Mouse (Mus musculus): ENCODE data around the gene Ptpn6. TPM values are rescaled to one million over a fixed set of nuclear protein-coding genes. Genes with fewer than 3 reads are reported as not detected.
"Not testable (repeated sequence)": the region's sequence is repeated elsewhere in the genome, so short reads cannot be mapped to it uniquely, and the experiment has no call there.

Ptpn6 gene
- total and polyA plus RNA-seq, 3 experiments: 91.9 to 184 TPM; not detected in 1

DNA sequence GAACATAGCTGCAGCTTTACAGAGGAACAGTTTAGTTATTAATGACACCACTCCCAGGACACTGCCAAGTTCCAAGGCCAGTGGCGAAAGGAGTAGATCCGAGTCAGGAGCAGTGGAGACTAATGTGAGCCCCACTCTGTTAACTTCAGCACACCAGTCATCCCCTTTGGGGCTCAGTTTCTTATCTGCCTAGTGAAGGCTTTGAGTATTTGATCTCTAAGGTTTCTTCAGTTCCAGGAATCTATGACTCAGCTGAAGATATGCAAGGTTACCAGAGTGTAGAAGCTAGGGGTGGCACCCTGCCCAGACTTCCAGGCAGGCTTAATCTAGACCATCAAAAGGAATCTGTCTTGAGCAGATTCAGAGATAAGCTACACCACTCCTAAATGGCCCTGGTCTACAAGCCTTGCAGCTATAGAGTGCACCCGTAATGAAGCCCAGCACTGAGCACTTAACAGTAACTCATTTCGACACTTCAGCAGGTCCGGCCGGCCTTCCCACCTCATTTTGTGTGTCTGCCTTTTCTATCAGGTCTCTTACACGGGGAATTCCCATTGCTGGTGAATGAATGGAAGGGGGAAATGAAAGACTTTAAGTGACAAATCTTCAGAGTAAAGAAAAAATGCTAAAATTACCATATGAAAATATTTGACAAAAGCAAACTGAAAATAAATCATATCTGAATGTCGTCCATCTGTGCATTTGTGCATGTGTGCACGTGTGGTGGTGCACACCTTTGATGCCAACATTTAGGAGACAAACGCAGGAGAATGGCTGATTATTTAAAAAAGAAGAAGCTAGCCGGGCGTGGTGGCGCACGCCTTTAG lies 54.7 kb downstream of the Ptpn6 start (continued):
- peak; percentile 97 for TF ChIP-seq ETS1 (IDR thresholded peaks at IDR 0.05; ENCODE audit: low read depth, low read length)
- 0 out of 2 replicates have a peak, but pooled peaks have one; percentile 4 for TF ChIP-seq MYB (IDR thresholded peaks at IDR 0.05; ENCODE audit: low read depth, low read length)
- no peak for TF ChIP-seq ZMIZ1 (IDR thresholded peaks at IDR 0.05; ENCODE audit: low read depth, low read length)
- TF ChIP-seq RCOR1 (IDR thresholded peaks at IDR 0.05; ENCODE audit: low read depth, low read length): peak; percentile 94
- 0 out of 2 replicates have a peak, but pooled peaks have one; percentile 68 for TF ChIP-seq TBP (IDR thresholded peaks at IDR 0.05; ENCODE audit: low read depth, low read length)
- TF ChIP-seq MAFK (IDR thresholded peaks at IDR 0.05; ENCODE audit: borderline replicate concordance, low read depth, low read length): 0 out of 2 replicates have a peak, but pooled peaks have one; percentile 50
- no peak for TF ChIP-seq UBTF (IDR thresholded peaks at IDR 0.05; ENCODE audit: borderline replicate concordance, insufficient read depth, low read depth, low read length)

DNA sequence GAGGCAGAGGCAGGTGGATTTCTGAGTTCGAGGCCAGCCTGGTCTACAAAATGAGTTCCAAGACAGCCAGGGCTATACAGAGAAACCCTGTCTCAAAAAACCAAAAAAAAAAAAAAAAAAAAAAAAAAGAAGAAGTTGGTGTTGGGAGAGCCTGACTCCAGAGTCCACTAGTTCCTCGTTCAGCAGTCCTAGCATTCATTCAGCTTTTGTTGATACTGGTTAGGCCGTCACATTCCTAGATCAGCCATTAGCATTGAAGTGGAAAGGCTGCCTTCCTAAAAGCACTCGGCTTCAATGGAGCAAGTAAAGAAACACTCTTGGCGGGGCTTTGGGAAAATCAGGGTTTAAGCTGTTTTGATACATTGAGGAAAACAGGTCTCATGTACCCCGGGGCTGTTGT lies 56.2 kb downstream of the Ptpn6 start:
- H3K36me3 ChIP-seq (ENCODE audit: control insufficient read depth in 1 of 2, insufficient read depth in 2 of 2, low read length in 2 of 2): peaks cover 3 to 53% of the 10 kb centered on the region in 2 experiments; a peak in 3 of 4 replicates
- H3K27me3 ChIP-seq (ENCODE audit: control insufficient read depth in 1 of 2, insufficient read depth in 2 of 2, low read length in 2 of 2); H3K4me3 ChIP-seq (ENCODE audit: control insufficient read depth in 1 of 2, insufficient read depth in 1 of 2, low read depth in 2 of 2, low read length in 2 of 2); H3K9me3 ChIP-seq (replicated peaks; ENCODE audit: insufficient read depth, low read length): not testable (repeated sequence)
- H3K9ac ChIP-seq (ENCODE audit: control insufficient read depth, low read depth, low read length, poor library complexity, severe bottlenecking): peak overlapping the region; percentile 58
- H3K79me2 ChIP-seq (ENCODE audit: control insufficient read depth, insufficient read depth, low read length, poor library complexity): peaks cover 29% of the 10 kb centered on the region
- DNase-seq (ENCODE audit: low read depth, low spot score): peak; percentile 62
- H3K4me1 ChIP-seq (ENCODE audit: control insufficient read depth in 1 of 2, insufficient read depth in 2 of 2, low read length in 2 of 2): peaks cover 35 to 55% of the 10 kb centered on the region in 2 experiments
- H3K27ac ChIP-seq (ENCODE audit: control insufficient read depth, low read depth, low read length): peak overlapping the region; percentile 96
- 0 out of 2 replicates have a peak, but pooled peaks have one; percentile 0 for TF ChIP-seq TAL1 (IDR thresholded peaks at IDR 0.05; ENCODE audit: low read length)
- peak; percentile 95 for TF ChIP-seq ZNF384 (IDR thresholded peaks at IDR 0.05; ENCODE audit: low read depth, low read length)
- TF ChIP-seq SIN3A (IDR thresholded peaks at IDR 0.05; ENCODE audit: low read length): 0 out of 2 replicates have a peak, but pooled peaks have one; percentile 10

DNA sequence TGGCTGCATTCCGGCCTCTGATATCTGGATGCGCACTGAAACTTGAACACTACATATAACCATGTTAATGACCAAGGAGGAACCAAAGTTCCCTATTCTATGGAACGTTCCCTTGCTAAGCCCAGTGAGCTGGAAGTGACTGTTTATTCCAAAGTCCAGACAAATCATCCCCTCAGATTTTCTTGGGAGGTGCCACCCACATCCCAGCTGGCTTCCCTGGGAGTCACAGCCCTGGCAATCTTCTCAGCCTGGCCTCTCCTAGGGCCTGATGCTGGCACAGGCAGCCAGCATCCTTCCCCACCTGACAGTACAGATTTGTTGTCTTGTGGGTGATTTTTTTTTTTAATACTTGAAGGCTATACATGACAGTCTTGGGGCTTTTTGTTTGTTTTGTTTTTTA lies 59.0 kb downstream of the Ptpn6 start:
- H3K4me1 ChIP-seq (ENCODE audit: control insufficient read depth in 1 of 2, insufficient read depth in 2 of 2, low read length in 2 of 2): peaks cover 19 to 30% of the 10 kb centered on the region in 2 experiments
- H3K9me3 ChIP-seq (replicated peaks; ENCODE audit: insufficient read depth, low read length): no peaks in the 10 kb centered on the region
- no peak overlapping the region for H3K27ac ChIP-seq (ENCODE audit: control insufficient read depth, low read depth, low read length)
- TF ChIP-seq MEF2A (IDR thresholded peaks at IDR 0.05; ENCODE audit: extremely low read depth, insufficient replicate concordance, low read depth, low read length, poor library complexity, severe bottlenecking): no peak
- no peak for TF ChIP-seq BHLHE40 (IDR thresholded peaks at IDR 0.05; ENCODE audit: borderline replicate concordance, low read depth, low read length)
- no peak for TF ChIP-seq POLR2AphosphoS2 (IDR thresholded peaks at IDR 0.05; ENCODE audit: low read length)
- no peak for TF ChIP-seq NELFE (IDR thresholded peaks at IDR 0.05; ENCODE audit: low read depth, low read length)
- TF ChIP-seq MAFK (IDR thresholded peaks at IDR 0.05; ENCODE audit: borderline replicate concordance, low read depth, low read length): no peak
- no peak for TF ChIP-seq CHD2 (IDR thresholded peaks at IDR 0.05; ENCODE audit: low read length)
- no peak for TF ChIP-seq USF1 (IDR thresholded peaks at IDR 0.05; ENCODE audit: low read depth, low read length)
- TF ChIP-seq MXI1 (IDR thresholded peaks at IDR 0.05; ENCODE audit: low read depth, low read length): no peak
- TF ChIP-seq MAZ (IDR thresholded peaks at IDR 0.05; ENCODE audit: low read depth, low read length): no peak
- TF ChIP-seq E2F4 (IDR thresholded peaks at IDR 0.05; ENCODE audit: borderline replicate concordance, low read depth, low read length): no peak
- TF ChIP-seq ZNF384 (IDR thresholded peaks at IDR 0.05; ENCODE audit: low read depth, low read length): no peak
- TF ChIP-seq ZKSCAN1 (IDR thresholded peaks at IDR 0.05; ENCODE audit: low read depth, low read length): no peak
- no peak for TF ChIP-seq JUND (IDR thresholded peaks at IDR 0.05; ENCODE audit: low read depth, low read length)
- no peak for TF ChIP-seq ELF1 (IDR thresholded peaks at IDR 0.05; ENCODE audit: low read depth, low read length)
- TF ChIP-seq ZMIZ1 (IDR thresholded peaks at IDR 0.05; ENCODE audit: low read depth, low read length): no peak
- TF ChIP-seq USF2 (IDR thresholded peaks at IDR 0.05; ENCODE audit: borderline replicate concordance in 1 of 2, insufficient read depth in 1 of 2, low read depth in 1 of 2, low read length in 2 of 2): no peak
- TF ChIP-seq GATA1 (IDR thresholded peaks at IDR 0.05; ENCODE audit: low read depth, low read length): no peak
- no peak for TF ChIP-seq MYC (IDR thresholded peaks at IDR 0.05; ENCODE audit: low read depth, low read length)
- TF ChIP-seq SMC3 (IDR thresholded peaks at IDR 0.05; ENCODE audit: low read depth, low read length): no peak
- H3K79me2 ChIP-seq (ENCODE audit: control insufficient read depth, insufficient read depth, low read length, poor library complexity): peaks cover 41% of the 10 kb centered on the region
- no peak overlapping the region for H3K9ac ChIP-seq (ENCODE audit: control insufficient read depth, low read depth, low read length, poor library complexity, severe bottlenecking)
- H3K27me3 ChIP-seq (ENCODE audit: control insufficient read depth in 1 of 2, insufficient read depth in 2 of 2, low read length in 2 of 2): no peaks in the 10 kb centered on the region
- peaks cover 8 to 31% of the 10 kb centered on the region in 2 experiments for H3K36me3 ChIP-seq (ENCODE audit: control insufficient read depth in 1 of 2, insufficient read depth in 2 of 2, low read length in 2 of 2)
- DNase-seq (ENCODE audit: low read depth, low spot score): no peak
- H3K4me3 ChIP-seq (ENCODE audit: control insufficient read depth in 1 of 2, insufficient read depth in 1 of 2, low read depth in 2 of 2, low read length in 2 of 2): no peak overlapping the region
